Mouse (Mus musculus) natural killer cell, adult 2 months (primary cell): Measurements from ENCODE around the gene Gm42715.
A peak's percentile ranks its signal among the peaks of the same experiment; 100 is the strongest.

Experiments used
- DNase-seq, 2 experiments: peaks; one replicate each; pipeline ENCODE4 v3.0.0; 2022; ENCODE audit warnings: low spot score in 2 of 2

Gene Gm42715

DNA sequence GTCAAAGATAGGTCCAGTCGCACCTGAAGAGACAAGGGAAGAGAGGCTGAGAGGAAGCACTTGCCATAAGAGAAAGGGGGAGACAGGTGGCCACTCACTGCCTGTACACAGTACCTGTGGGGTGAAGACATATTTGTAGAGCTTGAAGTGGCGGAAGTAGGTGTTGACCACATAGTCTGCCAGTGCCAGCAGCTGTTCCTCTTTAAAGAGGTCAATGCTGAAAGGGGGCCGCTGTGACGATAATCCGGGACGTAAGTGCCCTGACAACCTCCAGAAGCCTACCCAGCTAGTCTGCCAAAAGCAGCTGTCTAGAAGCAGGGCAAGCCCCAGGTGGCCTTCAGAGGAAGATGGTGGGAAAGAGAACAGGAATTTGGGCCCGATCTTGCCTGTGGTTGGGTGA is 65.6 kb downstream of the Gm42715 start:
- DNase-seq: peak; percentile 28 to 48

DNA sequence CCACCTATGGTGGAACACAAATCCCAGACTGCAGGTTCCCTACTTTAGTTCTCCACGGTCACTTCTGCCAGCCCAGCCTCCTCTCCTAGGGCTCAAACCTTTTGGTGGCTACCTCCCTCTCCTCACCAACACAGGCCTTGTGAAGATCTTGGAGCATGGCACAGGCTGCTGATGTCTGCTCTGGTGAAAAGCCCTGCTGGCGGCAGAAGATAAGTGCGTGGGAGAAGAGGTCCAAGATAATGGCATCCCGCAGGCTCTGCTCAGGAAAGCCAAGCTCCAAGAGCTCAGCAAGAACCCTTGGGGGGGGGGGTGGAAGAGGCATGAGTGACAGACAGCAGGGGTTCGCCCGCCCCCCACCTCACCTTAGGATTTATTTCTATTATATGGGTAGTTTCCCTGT is 66.8 kb downstream of the Gm42715 start:
- DNase-seq: no peak

- DNase-seq: no peak
Measured at GRCm38 (mm10) chr7:127587196-127587595, 67.8 kb downstream of the Gm42715 start.

- DNase-seq: peak; percentile 94 to 95
Measured at GRCm38 (mm10) chr7:127588011-127588871, 68.9 kb downstream of the Gm42715 start, which contains the start of the genes Ccdc189 and Rnf40. TSS of gene Ccdc189 (minus strand) at chr7:127588595. TSS of gene Rnf40 (plus strand) at chr7:127588767.

DNA sequence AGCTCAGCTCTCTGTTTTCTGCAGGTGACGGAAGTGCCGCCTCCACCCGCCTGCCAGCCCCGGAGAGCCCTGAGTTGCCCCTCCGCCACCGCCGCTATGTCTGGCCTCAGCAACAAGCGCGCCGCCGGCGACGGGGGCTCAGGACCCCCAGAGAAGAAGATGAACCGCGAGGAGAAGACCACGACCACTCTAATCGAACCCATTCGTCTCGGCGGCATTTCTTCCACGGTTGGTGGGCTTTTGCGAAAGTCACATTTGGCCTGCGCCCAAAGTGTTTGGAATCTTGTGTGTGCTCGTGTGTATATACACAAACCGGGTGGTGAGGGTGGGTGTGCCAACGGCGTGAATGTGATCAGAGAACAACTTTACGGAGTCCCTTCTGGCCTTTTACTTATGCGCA is 69.5 kb downstream of the Gm42715 start:
- no peak for DNase-seq

DNA sequence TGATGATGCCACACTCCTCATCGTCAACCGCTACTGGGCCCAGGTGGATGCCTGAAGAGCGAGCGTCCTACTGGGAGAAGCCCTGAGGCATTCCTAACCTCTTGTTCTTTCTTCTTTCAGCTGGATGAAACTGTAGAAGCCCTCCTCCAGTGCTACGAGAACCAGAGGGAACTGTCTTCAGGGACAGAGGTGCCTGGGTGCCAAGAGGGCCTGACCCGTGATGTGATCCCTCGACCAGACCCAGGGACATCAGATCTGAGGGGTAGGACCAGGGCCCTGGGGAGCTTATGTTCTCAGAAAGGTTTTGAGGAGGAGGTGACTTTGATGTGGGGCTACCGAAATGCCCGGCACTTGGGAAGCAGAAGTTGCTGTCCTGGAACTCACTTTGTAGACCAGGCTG is 70.3 kb downstream of the Gm42715 start:
- DNase-seq: no peak

DNA sequence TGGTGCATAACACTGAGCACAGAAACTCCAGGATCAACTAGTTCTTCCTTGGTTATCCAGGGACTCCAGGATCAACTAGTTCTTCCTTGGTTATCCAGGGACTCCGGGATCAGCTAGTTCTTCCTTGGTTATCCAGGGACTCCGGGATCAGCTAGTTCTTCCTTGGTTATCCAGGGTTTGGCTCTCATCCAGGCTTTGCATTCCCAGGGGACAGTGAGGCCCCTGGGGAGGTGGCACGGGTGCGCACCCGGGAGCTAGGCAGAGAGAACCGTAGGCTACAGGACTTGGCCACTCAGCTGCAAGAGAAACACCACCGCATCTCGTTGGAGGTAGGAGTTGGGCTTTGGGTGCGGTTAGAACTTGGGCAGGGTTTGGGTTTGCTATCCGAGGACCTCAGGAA is 71.7 kb downstream of the Gm42715 start:
- DNase-seq: no peak

DNA sequence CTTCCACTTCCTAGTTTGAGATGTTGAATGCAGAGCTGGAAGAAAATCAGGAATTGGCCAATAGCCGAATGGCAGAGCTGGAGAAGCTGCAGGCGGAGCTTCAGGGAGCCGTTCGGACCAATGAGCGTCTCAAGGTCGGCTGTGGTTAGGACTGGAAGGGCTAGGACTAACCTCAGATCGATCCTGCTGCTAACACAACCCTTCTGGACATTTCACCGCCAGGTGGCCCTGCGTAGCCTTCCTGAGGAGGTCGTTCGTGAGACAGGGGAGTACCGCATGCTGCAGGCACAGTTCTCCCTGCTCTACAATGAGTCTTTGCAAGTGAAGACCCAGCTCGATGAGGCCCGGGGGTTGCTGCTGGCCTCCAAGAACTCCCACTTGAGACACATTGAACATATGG is 73.2 kb downstream of the Gm42715 start:
- no peak for DNase-seq

DNA sequence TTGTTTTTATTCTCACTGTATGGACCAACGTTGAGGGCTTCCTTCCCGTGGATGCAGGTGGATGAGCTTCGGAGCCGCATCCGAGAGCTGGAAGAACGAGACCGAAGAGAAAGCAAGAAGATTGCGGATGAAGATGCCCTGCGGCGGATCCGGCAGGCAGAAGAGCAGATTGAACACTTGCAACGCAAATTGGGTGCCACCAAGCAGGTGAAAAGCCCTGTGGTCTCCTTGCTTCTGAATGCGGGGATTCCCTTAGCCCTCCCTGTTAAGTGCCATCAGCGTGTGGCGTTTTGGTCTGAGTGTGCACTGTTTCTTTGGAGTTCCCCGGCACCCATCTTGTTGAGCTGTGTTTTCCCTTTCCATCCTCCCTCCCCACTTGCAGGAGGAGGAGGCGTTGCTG is 77.4 kb downstream of the Gm42715 start:
- no peak for DNase-seq

- DNase-seq: no peak
Measured at GRCm38 (mm10) chr7:127600612-127601011, 81.2 kb downstream of the Gm42715 start.

DNA sequence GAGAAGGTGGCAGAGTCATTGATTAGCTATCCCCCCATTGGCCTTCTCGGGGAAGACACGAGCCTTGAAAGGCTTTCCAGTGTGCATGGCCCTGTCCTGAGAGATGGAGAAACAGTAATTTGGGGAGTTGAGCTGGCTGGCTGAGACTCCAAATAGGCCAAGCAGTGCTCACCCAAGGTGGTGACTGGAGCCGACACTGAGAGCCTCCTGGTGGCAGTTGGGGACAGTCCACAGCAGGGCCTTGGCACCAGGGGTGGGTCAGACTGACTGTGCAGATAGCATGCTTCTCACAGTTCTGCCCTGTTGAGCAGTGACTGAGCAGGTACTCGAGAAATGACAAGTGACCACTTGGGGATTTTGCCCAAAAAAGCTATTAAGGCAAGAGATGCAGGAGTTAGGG is 82.4 kb downstream of the Gm42715 start:
- no peak for DNase-seq

- DNase-seq: no peak
Measured at GRCm38 (mm10) chr7:127602903-127603302, 83.5 kb downstream of the Gm42715 start.

GRCm38 (mm10) chr7:127604256-127604655 is 84.9 kb downstream of the Gm42715 start:
- no peak for DNase-seq

DNA sequence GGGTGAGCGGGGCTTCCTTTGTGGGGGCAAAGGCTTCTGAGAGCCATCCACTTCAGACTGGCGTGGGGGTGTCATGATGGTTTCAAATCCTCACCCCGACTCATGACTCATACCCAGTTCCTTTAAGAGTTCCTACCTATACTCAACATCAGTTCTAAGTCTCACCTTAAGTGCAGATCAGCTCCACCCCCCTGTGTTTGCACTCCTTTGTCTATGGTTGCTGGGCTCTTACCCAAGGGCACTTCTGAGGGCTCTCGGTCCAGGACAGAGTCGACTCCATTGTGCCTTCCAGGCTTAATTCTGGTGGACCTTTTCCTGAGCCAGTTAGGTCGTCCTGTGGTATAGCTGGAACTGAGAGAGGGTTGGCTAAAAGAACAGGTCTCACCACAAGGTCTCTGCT is 87.8 kb downstream of the Gm42715 start:
- no peak for DNase-seq

GRCm38 (mm10) chr7:127611011-127611410 is 91.6 kb downstream of the Gm42715 start:
- no peak for DNase-seq

GRCm38 (mm10) chr7:127611561-127611960 is 92.2 kb downstream of the Gm42715 start:
- DNase-seq: no peak

DNA sequence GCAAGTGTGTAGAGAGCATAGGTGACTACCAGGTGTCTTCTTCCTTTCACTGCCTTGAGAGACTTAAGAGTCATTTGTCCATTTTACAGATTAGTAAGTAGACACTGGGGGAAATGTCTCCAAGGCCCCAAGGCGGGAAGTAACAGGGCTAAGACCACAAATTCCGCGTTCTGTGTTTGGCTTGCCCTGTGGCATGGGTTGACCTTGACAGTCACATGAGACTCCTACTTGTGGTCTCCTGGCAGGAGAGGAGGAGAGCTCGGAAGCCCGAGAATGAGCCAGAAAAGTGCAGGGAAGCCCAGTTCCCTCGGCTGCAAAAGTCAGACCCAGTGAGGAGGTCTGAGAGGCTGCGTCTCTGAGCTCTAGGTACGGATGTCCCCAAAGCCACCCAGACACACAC is 94.1 kb downstream of the Gm42715 start:
- DNase-seq: no peak

- no peak for DNase-seq
Measured at GRCm38 (mm10) chr7:127614091-127614490, 94.7 kb downstream of the Gm42715 start.

DNA sequence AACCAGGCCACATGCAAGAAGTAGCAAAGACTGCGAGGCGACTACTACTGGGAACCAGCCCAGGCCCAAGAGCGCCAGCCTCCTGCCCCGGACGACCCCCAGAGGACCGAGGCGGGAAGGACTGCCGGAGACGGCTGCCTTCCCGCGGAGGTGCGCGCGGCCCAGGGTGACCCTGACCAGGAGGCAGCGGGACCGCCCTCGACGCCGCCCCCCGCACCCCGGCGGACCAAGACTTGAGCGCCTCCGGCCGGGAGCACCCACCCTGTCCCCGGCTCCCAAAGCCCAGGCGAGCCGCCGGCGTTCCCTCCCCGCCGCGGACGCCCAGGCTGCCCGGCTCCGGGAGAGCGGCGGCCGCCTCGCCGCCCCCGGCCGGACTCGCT is 95.1 kb downstream of the Gm42715 start:
- DNase-seq: peak; percentile 20 to 22

- DNase-seq: peak; percentile 26 to 36
Measured at GRCm38 (mm10) chr7:127614891-127615843, 95.8 kb downstream of the Gm42715 start, which contains the start of gene Zfp629. TSS of gene Zfp629 (minus strand) at chr7:127615797.

DNA sequence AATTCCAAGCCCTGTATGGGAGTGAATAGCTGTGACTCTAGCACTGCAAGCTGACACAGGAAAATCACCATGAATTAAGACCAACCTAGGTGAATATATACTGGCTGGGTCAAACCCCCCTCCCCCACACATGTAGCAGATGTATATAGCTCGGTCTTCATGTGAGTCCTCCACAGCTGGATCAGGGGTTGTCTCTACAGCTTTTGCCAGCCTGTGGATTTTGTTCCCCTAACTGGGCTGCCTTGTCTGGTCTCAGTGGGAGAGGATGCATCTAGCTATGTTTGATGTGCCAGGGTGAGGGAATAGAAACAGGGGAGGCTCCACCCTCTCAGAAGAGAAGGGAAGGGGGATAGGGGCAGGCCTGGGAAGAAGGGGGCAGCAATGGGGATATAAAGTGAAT is 97.0 kb downstream of the Gm42715 start:
- DNase-seq: no peak
